Mouse (Mus musculus) forebrain, embryonic 11.5 days (tissue): ENCODE data around the gene Smg5. TPM values are rescaled to one million over a fixed set of nuclear protein-coding genes. Genes with fewer than 3 reads are reported as not detected.

Source experiments
- ATAC-seq: fragments of 200-750 bp; cut with Nextera tagmentation; replicated peaks from 2 replicates; pipeline ENCODE4 v1.8.0; 2017; ENCODE audit warnings: moderate TSS enrichment; ENCODE audit not compliant: low FRiP score
- DNase-seq: peaks from one replicate; pipeline ENCODE4 v3.0.0-alpha.2; 2017; ENCODE audit warnings: low spot score
- H3K27ac ChIP-seq: fragments of 300-500 bp; sonication (generic); 2 replicates; pipeline ENCODE4 v1.5.1; 2014; ENCODE audit warnings: low read depth, low read length
- H3K27me3 ChIP-seq: fragments of 300-500 bp; sonication (generic); 2 replicates; pipeline ENCODE4 v1.6.1; 2014; ENCODE audit warnings: mild to moderate bottlenecking, low read length, mixed read lengths; ENCODE audit not compliant: control insufficient read depth, insufficient read depth
- H3K36me3 ChIP-seq: fragments of 300-500 bp; sonication (generic); 2 replicates; pipeline ENCODE4 v1.6.1; 2014; ENCODE audit warnings: mild to moderate bottlenecking, low read length, moderate library complexity, mixed read lengths; ENCODE audit not compliant: control insufficient read depth, insufficient read depth
- H3K4me1 ChIP-seq: fragments of 300-500 bp; sonication (generic); replicated peaks from 2 replicates; pipeline ENCODE4 v1.6.1; 2014; ENCODE audit warnings: low read length, mixed read lengths; ENCODE audit not compliant: control insufficient read depth, insufficient read depth
- H3K4me2 ChIP-seq: fragments of 300-500 bp; sonication (generic); 2 replicates; pipeline ENCODE4 v1.6.1; 2014; ENCODE audit warnings: low read depth, mild to moderate bottlenecking, low read length, moderate library complexity, mixed read lengths; ENCODE audit not compliant: severe bottlenecking
- H3K4me3 ChIP-seq: fragments of 300-500 bp; sonication (generic); 2 replicates; pipeline ENCODE4 v1.5.1; 2014; ENCODE audit warnings: low read depth, low read length
- H3K9ac ChIP-seq: fragments of 300-500 bp; sonication (generic); 2 replicates; pipeline ENCODE4 v1.6.1; 2014; ENCODE audit warnings: low read length
- H3K9me3 ChIP-seq: fragments of 300-500 bp; sonication (generic); 2 replicates; pipeline ENCODE4 v1.6.1; 2016; ENCODE audit warnings: low read length, mixed read lengths; ENCODE audit not compliant: control insufficient read depth
- WGBS: fragments of 180-500 bp; shearing (Covaris S2); extraction: QIAGEN DNeasy Blood & Tissue Kit; methylation state at CpG from one replicate; pipeline ENCODE4 v1.1.7; 2014; 5-methylcytosine and 5-hydroxymethylcytosine counted together
- polyA plus RNA-seq: library from polyadenylated mRNA; unstranded; fragments of >200 nt; fragmentation: Nextera tagmentation; extraction: Ambion mirVana; gene quantifications from 2 replicates; pipeline ENCODE4 v1.2.1, GENCODE M21; 2014

The Smg5 gene
- polyA plus RNA-seq, 1 experiment from 2014 or later, result 70.6 TPM

DNA sequence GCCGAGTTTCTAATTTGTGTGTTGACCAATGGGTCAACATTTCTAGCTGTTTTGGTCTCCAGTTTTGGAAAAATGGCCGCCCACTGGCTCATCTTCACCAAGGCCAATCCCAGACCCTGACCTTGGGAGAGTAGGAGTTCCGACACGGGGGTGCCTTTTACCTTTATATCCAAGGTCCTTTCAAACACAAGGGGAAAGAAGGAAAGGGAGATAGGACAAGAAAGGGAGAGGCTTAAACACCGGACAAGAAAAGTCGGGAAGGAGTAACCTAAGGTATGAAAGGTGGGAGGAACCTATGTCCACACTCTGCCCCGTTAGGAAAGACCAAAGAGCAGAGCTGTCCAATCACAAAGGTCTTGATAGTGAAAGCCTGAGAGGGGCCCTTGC, 74.6 kb downstream of the Smg5 start:
- Histone ChIP-seq H3K9ac (peak overlapping the region; percentile 89), H3K4me2 (peak overlapping the region; percentile 58), H3K27ac (peak overlapping the region; percentile 91; the same call in 1 of the 2 replicates), H3K27me3 (no peaks in the 10 kb centered on the region), H3K4me1 (peaks cover 4% of the 10 kb centered on the region; the same call in 1 of the 2 replicates), H3K9me3 (no peaks in the 10 kb centered on the region), H3K4me3 (peak overlapping the region; percentile 70), H3K36me3 (no peaks in the 10 kb centered on the region)
- ATAC-seq (no peak; the same call in 1 of the 2 replicates), DNase-seq (no peak)
- 25% methylated on average over 7 of the region's 7 CpGs for WGBS

DNA sequence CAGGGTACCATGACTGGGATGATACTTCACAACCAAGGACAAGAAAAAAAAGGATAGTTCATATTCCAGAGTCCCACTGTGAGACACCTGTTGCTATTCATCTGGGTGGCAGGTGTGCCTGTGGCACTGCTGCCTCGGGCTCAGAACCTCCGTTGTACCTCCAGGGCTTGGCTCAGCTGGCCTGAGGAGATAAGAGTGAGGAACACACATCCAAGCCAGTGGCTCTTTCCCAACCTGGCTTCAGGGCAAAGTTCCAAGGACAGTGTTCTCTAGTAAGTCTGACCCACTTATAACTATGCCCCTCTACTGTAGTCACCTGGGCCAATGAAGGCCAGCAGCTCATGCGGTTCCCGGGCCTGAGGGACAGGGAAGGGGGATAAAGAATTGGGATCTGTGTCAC, 75.6 kb downstream of the Smg5 start:
- ATAC-seq (no peak), DNase-seq (no peak)
- no peak overlapping the region for H3K27ac ChIP-seq
- H3K36me3 ChIP-seq, result no peaks in the 10 kb centered on the region
- no peak overlapping the region for H3K9ac ChIP-seq
- no peaks in the 10 kb centered on the region for H3K9me3 ChIP-seq
- no peak overlapping the region for H3K4me2 ChIP-seq
- WGBS, result 87% methylated on average over 4 of the region's 4 CpGs
- H3K27me3 ChIP-seq, result no peaks in the 10 kb centered on the region
- H3K4me3 ChIP-seq, result no peak overlapping the region
- peaks cover 4% of the 10 kb centered on the region; the same call in 1 of the 2 replicates for H3K4me1 ChIP-seq

Other genes with a start within 250 kb of the Smg5 start
- gene Mef2d, start 193.9 kb upstream of the Smg5 start, polyA plus RNA-seq, result 17.3 and 19.7 TPM in 2 replicates
- 0.36 TPM in 1 of 2 replicates, not detected in the other for gene Rhbg, start 81.6 kb upstream of the Smg5 start, polyA plus RNA-seq
- gene Gm38392, start 49.0 kb upstream of the Smg5 start, polyA plus RNA-seq, result 0.16 TPM in 1 of 2 replicates, not detected in the other
- 10.4 and 12.2 TPM in 2 replicates for gene Tsacc, start 39.3 kb upstream of the Smg5 start, polyA plus RNA-seq
- gene Cct3, start 39.1 kb upstream of the Smg5 start, polyA plus RNA-seq, result 725 and 780 TPM in 2 replicates
- gene Glmp, start 11.2 kb upstream of the Smg5 start, polyA plus RNA-seq, result 77.2 and 87.2 TPM in 2 replicates
- 1.6 and 2.7 TPM in 2 replicates for gene Tmem79, start 112 bp upstream of the Smg5 start, polyA plus RNA-seq
- 1.1 and 1.2 TPM in 2 replicates for gene Paqr6, start 28.3 kb downstream of the Smg5 start, polyA plus RNA-seq
- not detected in 2 replicates for gene Bglap3, start 36.5 kb downstream of the Smg5 start, polyA plus RNA-seq
- gene Bglap2, start 42.4 kb downstream of the Smg5 start, polyA plus RNA-seq, result not detected in 2 replicates
- gene Bglap, start 48.2 kb downstream of the Smg5 start, polyA plus RNA-seq, result not detected in 2 replicates
- 141 and 158 TPM in 2 replicates for gene Pmf1, start 74.1 kb downstream of the Smg5 start, polyA plus RNA-seq
- 22.6 and 23.1 TPM in 2 replicates for gene Slc25a44, start 88.9 kb downstream of the Smg5 start, polyA plus RNA-seq
- 9.3 and 10.3 TPM in 2 replicates for gene Sema4a, start 124.9 kb downstream of the Smg5 start, polyA plus RNA-seq
- gene Lmna, start 173.7 kb downstream of the Smg5 start, polyA plus RNA-seq, result 19.4 and 20.4 TPM in 2 replicates
- gene Mex3a, start 196.1 kb downstream of the Smg5 start, polyA plus RNA-seq, result 44.4 and 46.2 TPM in 2 replicates
- 0.43 and 1.1 TPM in 2 replicates for gene Rab25, start 212.0 kb downstream of the Smg5 start, polyA plus RNA-seq
- gene Lamtor2, start 216.8 kb downstream of the Smg5 start, polyA plus RNA-seq, result 89.3 and 96.0 TPM in 2 replicates
- gene Ubqln4, start 217.5 kb downstream of the Smg5 start, polyA plus RNA-seq, result 89.2 and 95.0 TPM in 2 replicates
- 142 and 148 TPM in 2 replicates for gene Ssr2, start 239.6 kb downstream of the Smg5 start, polyA plus RNA-seq